Mouse (Mus musculus): ENCODE data around the gene Efcab8. TPM values are rescaled to one million over a fixed set of nuclear protein-coding genes. Genes with fewer than 3 reads are reported as not detected.
A peak's percentile ranks its signal among the peaks of the same experiment; 100 is the strongest.
"Not testable (repeated sequence)": the region's sequence is repeated elsewhere in the genome, so short reads cannot be mapped to it uniquely, and the experiment has no call there.

The Efcab8 gene
- total and polyA plus RNA-seq, 2 experiments from 2014 or later, result 0.05 TPM; not detected in 1

GRCm38 (mm10) chr2:153778638-153779362 lies 931 bp upstream of the Efcab8 start:
- H3K27me3 ChIP-seq (ENCODE audit: control insufficient read depth, insufficient read depth, low read length), result no peaks in the 10 kb centered on the region
- H3K27ac ChIP-seq (ENCODE audit: low read depth), result no peak overlapping the region; the same call in 1 of the 2 replicates
- WGBS, result 7% methylated on average over 24 of the region's 24 CpGs
- ATAC-seq (ENCODE audit: insufficient read depth, low read depth) (peak; percentile 81), DNase-seq (ENCODE audit: low spot score) (peak; percentile 64)
- peaks cover 4% of the 10 kb centered on the region; the same call in 1 of the 2 replicates for H3K36me3 ChIP-seq (replicated peaks; ENCODE audit: control insufficient read depth, insufficient read depth, low read length)
- H3K9me3 ChIP-seq (replicated peaks; ENCODE audit: control insufficient read depth, low read length), result no peaks in the 10 kb centered on the region
- peak overlapping the region; percentile 35 for H3K4me3 ChIP-seq (ENCODE audit: low read depth, low read length)
- no peak for TF ChIP-seq CTCF (IDR thresholded peaks at IDR 0.05; ENCODE audit: low read depth)
- TF ChIP-seq EP300 (IDR thresholded peaks at IDR 0.05; ENCODE audit: low read depth), result no peak
- H3K4me2 ChIP-seq (ENCODE audit: low read depth, low read length), result peak overlapping the region; percentile 65
- 0 out of 2 replicates have a peak overlapping the region, but pooled peaks have one; percentile 6 for H3K9ac ChIP-seq (replicated peaks; ENCODE audit: low read depth, low read length)
- H3K4me1 ChIP-seq (ENCODE audit: control insufficient read depth, insufficient read depth), result 0 out of 2 replicates have a peak, but pooled peaks cover 6% of the 10 kb centered on the region

- no peak for TF ChIP-seq CTCF (IDR thresholded peaks at IDR 0.05; ENCODE audit: low read depth)
- no peak overlapping the region for H3K27ac ChIP-seq (ENCODE audit: low read depth)
- H3K36me3 ChIP-seq (replicated peaks; ENCODE audit: control insufficient read depth, insufficient read depth, low read length), result no peaks in the 10 kb centered on the region
- no peak overlapping the region for H3K9ac ChIP-seq (replicated peaks; ENCODE audit: low read depth, low read length)
- H3K4me2 ChIP-seq (ENCODE audit: low read depth, low read length), result no peak overlapping the region
- 84% methylated on average over 4 of the region's 4 CpGs for WGBS
- DNase-seq (ENCODE audit: low spot score), result no peak
- ATAC-seq (ENCODE audit: insufficient read depth, low read depth), result no peak
- H3K4me1 ChIP-seq (ENCODE audit: control insufficient read depth, insufficient read depth), result 0 out of 2 replicates have a peak, but pooled peaks cover 6% of the 10 kb centered on the region
- H3K4me3 ChIP-seq (ENCODE audit: low read depth, low read length), result no peak overlapping the region
- no peaks in the 10 kb centered on the region for H3K9me3 ChIP-seq (replicated peaks; ENCODE audit: control insufficient read depth, low read length)
- no peaks in the 10 kb centered on the region for H3K27me3 ChIP-seq (ENCODE audit: control insufficient read depth, insufficient read depth, low read length)
Observed at GRCm38 (mm10) chr2:153781181-153781580, 1.4 kb downstream of the Efcab8 start.

- Histone ChIP-seq H3K27ac (ENCODE audit: low read depth) (no peak overlapping the region), H3K9ac (replicated peaks; ENCODE audit: low read depth, low read length) (no peak overlapping the region), H3K4me1 (ENCODE audit: control insufficient read depth, insufficient read depth) (no peaks in the 10 kb centered on the region), H3K27me3 (ENCODE audit: control insufficient read depth, insufficient read depth, low read length) (no peaks in the 10 kb centered on the region), H3K36me3 (replicated peaks; ENCODE audit: control insufficient read depth, insufficient read depth, low read length) (no peaks in the 10 kb centered on the region), H3K4me2 (ENCODE audit: low read depth, low read length) (no peak overlapping the region), H3K4me3 (ENCODE audit: low read depth, low read length) (no peak overlapping the region), H3K9me3 (replicated peaks; ENCODE audit: control insufficient read depth, low read length) (no peaks in the 10 kb centered on the region)
- 82% methylated on average over 2 of the region's 2 CpGs for WGBS
- ATAC-seq (ENCODE audit: insufficient read depth, low read depth) (no peak), DNase-seq (ENCODE audit: low spot score) (peak; percentile 19)
- no peak for TF ChIP-seq CTCF (IDR thresholded peaks at IDR 0.05; ENCODE audit: low read depth)
- TF ChIP-seq EP300 (IDR thresholded peaks at IDR 0.05; ENCODE audit: low read depth), result no peak
Observed at GRCm38 (mm10) chr2:153784668-153785067, 4.9 kb downstream of the Efcab8 start.

- no peak overlapping the region for H3K4me3 ChIP-seq (ENCODE audit: low read depth, low read length)
- H3K36me3 ChIP-seq (replicated peaks; ENCODE audit: control insufficient read depth, insufficient read depth, low read length), result no peaks in the 10 kb centered on the region
- no peaks in the 10 kb centered on the region for H3K4me1 ChIP-seq (ENCODE audit: control insufficient read depth, insufficient read depth)
- no peaks in the 10 kb centered on the region for H3K9me3 ChIP-seq (replicated peaks; ENCODE audit: control insufficient read depth, low read length)
- TF ChIP-seq EP300 (IDR thresholded peaks at IDR 0.05; ENCODE audit: low read depth), result no peak
- TF ChIP-seq CTCF (IDR thresholded peaks at IDR 0.05; ENCODE audit: low read depth), result no peak
- ATAC-seq (ENCODE audit: insufficient read depth, low read depth) (no peak), DNase-seq (ENCODE audit: low spot score) (no peak)
- H3K4me2 ChIP-seq (ENCODE audit: low read depth, low read length), result no peak overlapping the region
- no peak overlapping the region for H3K27ac ChIP-seq (ENCODE audit: low read depth)
- no peaks in the 10 kb centered on the region for H3K27me3 ChIP-seq (ENCODE audit: control insufficient read depth, insufficient read depth, low read length)
- H3K9ac ChIP-seq (replicated peaks; ENCODE audit: low read depth, low read length), result no peak overlapping the region
Observed at GRCm38 (mm10) chr2:153793366-153793765, 13.6 kb downstream of the Efcab8 start.

GRCm38 (mm10) chr2:153795090-153795489 lies 15.4 kb downstream of the Efcab8 start:
- peak; percentile 44; the same call in 1 of the 2 replicates for ATAC-seq (ENCODE audit: insufficient read depth, low read depth)
- DNase-seq (ENCODE audit: low spot score), result no peak
- H3K27me3 ChIP-seq (ENCODE audit: control insufficient read depth, insufficient read depth, low read length), result no peaks in the 10 kb centered on the region
- no peaks in the 10 kb centered on the region for H3K36me3 ChIP-seq (replicated peaks; ENCODE audit: control insufficient read depth, insufficient read depth, low read length)
- WGBS, result 45% methylated on average over 5 of the region's 5 CpGs
- H3K4me2 ChIP-seq (ENCODE audit: low read depth, low read length), result no peak overlapping the region
- H3K4me3 ChIP-seq (ENCODE audit: low read depth, low read length), result no peak overlapping the region
- no peak overlapping the region for H3K27ac ChIP-seq (ENCODE audit: low read depth)
- TF ChIP-seq EP300 (IDR thresholded peaks at IDR 0.05; ENCODE audit: low read depth) (no peak), CTCF (IDR thresholded peaks at IDR 0.05; ENCODE audit: low read depth) (peak; percentile 67)
- H3K4me1 ChIP-seq (ENCODE audit: control insufficient read depth, insufficient read depth), result no peaks in the 10 kb centered on the region
- H3K9ac ChIP-seq (replicated peaks; ENCODE audit: low read depth, low read length), result no peak overlapping the region
- no peaks in the 10 kb centered on the region for H3K9me3 ChIP-seq (replicated peaks; ENCODE audit: control insufficient read depth, low read length)

- H3K27ac ChIP-seq (ENCODE audit: low read depth); H3K4me3 ChIP-seq (ENCODE audit: low read depth, low read length); H3K4me1 ChIP-seq (ENCODE audit: control insufficient read depth, insufficient read depth); ATAC-seq (ENCODE audit: insufficient read depth, low read depth); H3K9ac ChIP-seq (replicated peaks; ENCODE audit: low read depth, low read length); H3K4me2 ChIP-seq (ENCODE audit: low read depth, low read length); H3K27me3 ChIP-seq (ENCODE audit: control insufficient read depth, insufficient read depth, low read length); H3K36me3 ChIP-seq (replicated peaks; ENCODE audit: control insufficient read depth, insufficient read depth, low read length); H3K9me3 ChIP-seq (replicated peaks; ENCODE audit: control insufficient read depth, low read length); DNase-seq (ENCODE audit: low spot score): not testable (repeated sequence)
- peak; percentile 86 for TF ChIP-seq CTCF (IDR thresholded peaks at IDR 0.05; ENCODE audit: low read depth)
Observed at GRCm38 (mm10) chr2:153807464-153807863, 27.7 kb downstream of the Efcab8 start.

All from heart, postnatal 0 days (tissue).